Comparison of ENCODE assay signal across 8 mouse cellular contexts in genomic region chr15:85583504-85583903, GRCm38 (mm10). TPM values are rescaled to one million over a fixed set of nuclear protein-coding genes. Genes with fewer than 3 reads are reported as not detected.
DNase-seq lines count a peak whose midpoint lies in the region; ATAC-seq lines count a peak whose summit lies in the region.

No protein-coding gene starts in this region.

- no peak overlapping the region for H3K9ac ChIP-seq in heart, embryonic 15.5 days
- no peak overlapping the region for H3K9ac ChIP-seq in forebrain, embryonic 13.5 days
- no peak overlapping the region for H3K9ac ChIP-seq in hindbrain, embryonic 15.5 days
- no peak overlapping the region for H3K9ac ChIP-seq in midbrain, embryonic 13.5 days (replicated peaks)

- intact Hi-C loops in left cerebral cortex, postnatal 14 days (cut with DNase I): loop anchor here (1.0 to 10.0 kb wide), 5 partner anchors 107 to 429 kb away; no protein-coding TSS in a partner anchor

- H3K36me3 ChIP-seq in heart, embryonic 15.5 days: no peaks in the 10 kb centered on the region
- H3K36me3 ChIP-seq in heart, embryonic 10.5 days: no peaks in the 10 kb centered on the region
- H3K36me3 ChIP-seq in forebrain, embryonic 13.5 days (ENCODE audit: poor library complexity, severe bottlenecking): no peaks in the 10 kb centered on the region
- H3K36me3 ChIP-seq in hindbrain, embryonic 15.5 days: no peaks in the 10 kb centered on the region
- H3K36me3 ChIP-seq in midbrain, embryonic 13.5 days: no peaks in the 10 kb centered on the region
- H3K36me3 ChIP-seq in splenic B cell, adult 2 months (ENCODE audit: control insufficient read depth, insufficient read depth, low read length, poor library complexity, severe bottlenecking): no peaks in the 10 kb centered on the region

- 0 out of 2 replicates have a peak, but pooled peaks have one; percentile 34 for ATAC-seq in heart, embryonic 15.5 days (replicated peaks; ENCODE audit: insufficient number of reproducible peaks, insufficient read depth, low FRiP score, low read depth)
- peak; percentile 82 for ATAC-seq in forebrain, embryonic 13.5 days
- ATAC-seq in hindbrain, embryonic 15.5 days (ENCODE audit: low FRiP score, low read depth): peak; percentile 65
- peak; percentile 73 for ATAC-seq in midbrain, embryonic 13.5 days

- no peak overlapping the region for H3K4me2 ChIP-seq in heart, embryonic 15.5 days
- no peak overlapping the region for H3K4me2 ChIP-seq in forebrain, embryonic 13.5 days
- no peak overlapping the region for H3K4me2 ChIP-seq in hindbrain, embryonic 15.5 days
- no peak overlapping the region for H3K4me2 ChIP-seq in midbrain, embryonic 13.5 days (replicated peaks)

- no peak overlapping the region for H3K4me3 ChIP-seq in heart, embryonic 15.5 days
- no peak overlapping the region for H3K4me3 ChIP-seq in heart, embryonic 10.5 days
- no peak overlapping the region for H3K4me3 ChIP-seq in forebrain, embryonic 13.5 days
- no peak overlapping the region for H3K4me3 ChIP-seq in hindbrain, embryonic 15.5 days
- H3K4me3 ChIP-seq in midbrain, embryonic 13.5 days (replicated peaks): no peak overlapping the region

- no peaks in the 10 kb centered on the region for H3K9me3 ChIP-seq in heart, embryonic 15.5 days (replicated peaks)
- H3K9me3 ChIP-seq in heart, embryonic 10.5 days: no peaks in the 10 kb centered on the region
- no peaks in the 10 kb centered on the region for H3K9me3 ChIP-seq in forebrain, embryonic 13.5 days (replicated peaks)
- no peaks in the 10 kb centered on the region for H3K9me3 ChIP-seq in hindbrain, embryonic 15.5 days
- no peaks in the 10 kb centered on the region for H3K9me3 ChIP-seq in midbrain, embryonic 13.5 days

- no peak for DNase-seq in heart, embryonic 10.5 days (ENCODE audit: low spot score)
- DNase-seq in cerebellum, adult 11-12 months: peak; percentile 32
- DNase-seq in left cerebral cortex, postnatal 14 days (ENCODE audit: low spot score in 2 of 2): peak; percentile 68 to 74
- DNase-seq in splenic B cell, adult 2 months (ENCODE audit: low read depth, low spot score): peak; percentile 60

- WGBS in heart, embryonic 15.5 days: 4% methylated on average over 11 of the region's 11 CpGs
- 2% methylated on average over 11 of the region's 11 CpGs for WGBS in heart, embryonic 10.5 days
- WGBS in forebrain, embryonic 13.5 days: 3% methylated on average over 11 of the region's 11 CpGs
- WGBS in hindbrain, embryonic 15.5 days: 4% methylated on average over 11 of the region's 11 CpGs
- WGBS in midbrain, embryonic 13.5 days: 3% methylated on average over 11 of the region's 11 CpGs

- H3K4me1 ChIP-seq in heart, embryonic 15.5 days (replicated peaks): peaks cover 26% of the 10 kb centered on the region
- H3K4me1 ChIP-seq in heart, embryonic 10.5 days: peaks cover 29% of the 10 kb centered on the region
- peaks cover 41% of the 10 kb centered on the region for H3K4me1 ChIP-seq in forebrain, embryonic 13.5 days
- H3K4me1 ChIP-seq in hindbrain, embryonic 15.5 days (replicated peaks): peaks cover 34% of the 10 kb centered on the region
- H3K4me1 ChIP-seq in midbrain, embryonic 13.5 days (replicated peaks): peaks cover 41% of the 10 kb centered on the region

- peaks cover 84% of the 10 kb centered on the region for H3K27me3 ChIP-seq in heart, embryonic 15.5 days
- H3K27me3 ChIP-seq in heart, embryonic 10.5 days (ENCODE audit: insufficient read depth, poor library complexity, severe bottlenecking): peaks cover 91% of the 10 kb centered on the region
- peaks cover 44% of the 10 kb centered on the region for H3K27me3 ChIP-seq in forebrain, embryonic 13.5 days
- peaks cover 35% of the 10 kb centered on the region for H3K27me3 ChIP-seq in hindbrain, embryonic 15.5 days
- H3K27me3 ChIP-seq in midbrain, embryonic 13.5 days: peaks cover 56% of the 10 kb centered on the region
- H3K27me3 ChIP-seq in splenic B cell, adult 2 months (ENCODE audit: control insufficient read depth, insufficient read depth, low read length, poor library complexity, severe bottlenecking): no peaks in the 10 kb centered on the region

- no peak overlapping the region for H3K27ac ChIP-seq in heart, embryonic 15.5 days
- H3K27ac ChIP-seq in heart, embryonic 10.5 days: no peak overlapping the region
- H3K27ac ChIP-seq in forebrain, embryonic 13.5 days: no peak overlapping the region
- H3K27ac ChIP-seq in hindbrain, embryonic 15.5 days (replicated peaks): no peak overlapping the region
- no peak overlapping the region for H3K27ac ChIP-seq in midbrain, embryonic 13.5 days

RNA-seq across cellular contexts. Expression of gene Wnt7b, which starts 1.2 kb away (rescaled TPM):
- 1.3 and 5.2 TPM in 2 replicates for polyA plus RNA-seq in heart, embryonic 15.5 days (2015; fragmentation: Nextera tagmentation; extraction: Ambion mirVana)
- 0.97 and 4.3 TPM in 2 replicates for polyA plus RNA-seq in heart, embryonic 10.5 days (2016; fragmentation: Nextera tagmentation; extraction: Ambion mirVana)
- polyA plus RNA-seq in forebrain, embryonic 13.5 days (2015; fragmentation: Nextera tagmentation; extraction: Ambion mirVana): 84.0 and 92.2 TPM in 2 replicates
- 28.8 and 42.8 TPM in 2 replicates for polyA plus RNA-seq in hindbrain, embryonic 15.5 days (2015; fragmentation: Nextera tagmentation; extraction: Ambion mirVana)
- total RNA-seq in left cerebral cortex, postnatal 14 days (2021): 10 to 100 TPM; 33.8 to 41.3 TPM
- polyA plus RNA-seq in midbrain, embryonic 13.5 days (2015; fragmentation: Nextera tagmentation; extraction: Ambion mirVana): 55.9 and 63.4 TPM in 2 replicates
